Mouse (Mus musculus) inflammation-experienced regulatory T-cells, adult 6 months (primary cell): ENCODE data around the gene Dnm3. TPM values are rescaled to one million over a fixed set of nuclear protein-coding genes. Genes with fewer than 3 reads are reported as not detected.

ENCODE experiments used
- polyA plus RNA-seq, 3 experiments: library from polyadenylated mRNA; unstranded; fragments of 100-300 nt; shearing (Covaris generic); gene quantifications; one replicate each; pipeline ENCODE4 v1.2.1; 2017

The Dnm3 gene
- polyA plus RNA-seq, 3 experiments from 2014 or later: 0.92 to 1.1 (median 1.1) TPM

Other genes with a start within 250 kb of the Dnm3 start
- gene Mettl13, start 70.5 kb upstream of the Dnm3 start, polyA plus RNA-seq: 1 to 10 TPM; 5.6 to 9.6 (median 8.8) TPM
- gene Vamp4, start 92.5 kb upstream of the Dnm3 start, polyA plus RNA-seq: 100 to 1,000 TPM in 2 of 3 experiments, 10 to 100 TPM in 1; 93.6 to 112 (median 104) TPM
- not detected for gene Myoc, start 161.1 kb upstream of the Dnm3 start, polyA plus RNA-seq
- gene Myocos, start 180.2 kb upstream of the Dnm3 start, polyA plus RNA-seq: not detected